Mouse (Mus musculus): ENCODE measurements around the gene Recql. TPM values are rescaled to one million over a fixed set of nuclear protein-coding genes. Genes with fewer than 3 reads are reported as not detected.
A peak's percentile ranks its signal among the peaks of the same experiment; 100 is the strongest.
"Not testable (repeated sequence)": the region's sequence is repeated elsewhere in the genome, so short reads cannot be mapped to it uniquely, and the experiment has no call there.

Recql gene
- total RNA-seq, 4 experiments from 2014 or later: 13.4 to 26.5 (median 19.8) TPM

- no peak for DNase-seq
These were observed 23.8 kb downstream of the Recql start for GRCm38 (mm10) chr6:142363019-142363576.

- no peak for DNase-seq
These were observed 24.9 kb downstream of the Recql start for GRCm38 (mm10) chr6:142362036-142362435.

- DNase-seq: no peak
These were observed 29.8 kb downstream of the Recql start for GRCm38 (mm10) chr6:142357106-142357505.

DNA sequence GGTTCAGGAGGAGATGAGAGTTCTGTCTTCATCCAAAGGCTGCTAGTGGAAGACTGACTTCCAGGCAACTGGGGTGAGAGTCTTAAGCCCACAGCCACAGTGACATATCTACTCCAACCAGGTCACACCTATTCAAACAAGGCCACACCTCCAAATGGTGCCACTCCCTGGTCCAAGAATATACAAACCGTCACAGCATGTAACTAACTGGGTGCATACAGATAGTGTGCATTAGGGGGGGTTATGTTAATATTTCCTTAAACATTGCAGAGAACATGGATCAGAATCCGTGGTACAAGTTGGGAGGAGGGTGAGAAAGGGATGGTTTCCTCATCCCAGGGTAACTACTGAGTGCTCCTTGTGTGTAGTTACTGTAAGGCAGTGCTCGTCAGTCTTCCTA, 34.8 kb downstream of the Recql start:
- not testable (repeated sequence) for DNase-seq

GRCm38 (mm10) chr6:142347431-142348385, 39.2 kb downstream of the Recql start:
- DNase-seq: no peak

- no peak for DNase-seq
These were observed 40.4 kb downstream of the Recql start for GRCm38 (mm10) chr6:142346181-142347110.

DNA sequence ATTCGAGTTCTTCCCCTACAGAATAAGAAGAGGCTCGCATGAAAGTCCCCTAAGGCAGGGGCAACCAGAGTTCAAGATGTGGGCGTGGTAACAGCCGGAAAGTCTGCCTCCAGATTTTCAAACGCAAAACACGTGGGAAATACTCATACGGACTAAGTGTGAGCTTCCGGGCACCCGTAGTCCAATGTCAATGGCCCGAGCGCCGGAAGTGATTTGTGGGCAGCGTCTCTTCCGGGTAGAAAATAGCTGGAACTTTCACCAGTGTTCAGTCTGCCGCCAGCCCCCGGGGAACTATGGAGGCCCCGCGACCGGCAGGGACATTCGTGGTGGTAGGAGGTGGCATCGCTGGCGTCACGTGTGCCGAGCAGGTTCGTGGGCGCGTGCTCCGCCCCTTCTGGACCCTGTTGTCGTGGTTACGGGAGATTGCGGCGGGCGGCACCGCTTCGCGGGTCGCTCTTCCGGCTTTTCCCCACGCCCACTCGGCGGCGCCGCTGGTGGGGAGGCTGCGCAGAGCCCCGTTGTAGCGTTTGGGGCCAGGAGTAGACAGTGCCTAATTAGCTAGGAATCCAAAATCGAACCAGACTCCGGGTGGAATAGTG, 41.3 kb downstream of the Recql start, which contains the start of gene Pyroxd1:
Gene Pyroxd1 (plus strand): TSS at position 215 of the 599 bp plus-strand sequence.
- DNase-seq: peak; percentile 81

GRCm38 (mm10) chr6:142343561-142343960, 43.3 kb downstream of the Recql start:
- DNase-seq: no peak

- no peak for DNase-seq
These were observed 47.3 kb downstream of the Recql start for GRCm38 (mm10) chr6:142339576-142339975.

DNA sequence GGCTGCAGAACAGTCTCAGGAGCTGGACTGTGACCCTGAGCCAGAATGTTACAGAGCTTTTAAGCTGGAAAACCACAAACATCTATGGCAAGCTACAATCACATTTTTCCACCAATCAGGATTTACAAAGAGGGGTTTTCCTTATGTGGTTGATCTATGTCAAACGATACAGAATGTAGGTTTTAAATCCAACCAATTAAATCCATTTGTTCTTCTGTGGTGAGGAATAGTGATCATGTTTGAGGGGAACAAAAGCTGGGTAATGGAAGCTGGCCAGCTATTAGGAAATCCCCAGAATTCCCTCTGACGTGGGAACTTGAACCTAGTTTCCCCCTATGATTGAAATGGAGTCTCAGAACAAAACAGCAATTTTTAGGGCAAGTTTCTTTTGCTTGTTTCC, 47.9 kb downstream of the Recql start:
- DNase-seq: no peak

- DNase-seq: no peak
These were observed 57.7 kb downstream of the Recql start for GRCm38 (mm10) chr6:142329201-142329600.

- no peak for DNase-seq
These were observed 60.3 kb downstream of the Recql start for GRCm38 (mm10) chr6:142326598-142326997.

- DNase-seq: no peak
These were observed 64.0 kb downstream of the Recql start, which contains the start of gene Slco1a5 for GRCm38 (mm10) chr6:142322881-142323280. TSS of gene Slco1a5 (minus strand) at chr6:142322981.

- no peak for DNase-seq
These were observed 69.8 kb downstream of the Recql start for GRCm38 (mm10) chr6:142317106-142317505.

DNA sequence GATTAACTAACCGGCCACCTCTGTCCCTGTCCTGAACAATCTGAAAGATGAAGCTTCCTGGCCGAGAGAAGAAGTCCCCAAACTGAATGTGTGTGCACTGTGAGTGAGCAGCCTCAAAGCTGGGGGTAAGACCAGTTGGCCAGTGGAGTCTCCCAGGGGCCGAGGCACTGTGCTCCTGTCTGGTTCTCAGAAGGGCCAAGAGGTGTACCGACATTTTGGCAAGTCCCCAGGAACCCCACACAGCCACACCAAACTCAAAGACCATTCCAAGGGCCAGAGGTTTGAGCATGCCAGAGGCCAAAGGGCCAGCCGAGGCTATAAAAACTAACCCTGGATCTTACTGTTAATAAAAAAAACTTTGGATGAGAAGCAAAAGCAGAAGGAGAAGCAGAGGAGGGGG, 72.6 kb downstream of the Recql start:
- DNase-seq: no peak

DNA sequence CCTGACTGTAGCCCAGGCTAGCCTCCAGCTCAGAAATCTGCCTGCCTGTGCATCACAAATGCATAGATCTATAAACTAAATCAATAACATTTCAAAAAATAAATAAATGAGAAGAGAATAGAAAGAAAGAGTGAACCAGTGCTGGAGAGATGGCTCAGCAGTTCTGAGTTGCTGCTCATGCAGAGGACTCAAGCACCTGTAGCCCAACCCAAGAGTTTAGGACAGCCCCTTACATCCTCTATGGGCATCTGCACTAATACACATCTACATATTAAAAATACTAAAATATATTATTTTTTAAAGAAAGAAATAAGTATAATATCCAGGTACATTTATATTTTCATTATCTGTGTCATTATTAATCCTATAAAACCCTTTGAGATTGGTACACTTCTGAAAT, 81.8 kb downstream of the Recql start:
- no peak for DNase-seq

Other genes starting within 250 kb of the Recql start
- gene Slco1a6, start 178.6 kb downstream of the Recql start, total RNA-seq (2022): under 1 TPM in 1 of 4 experiments, not detected in 3; 0.75 TPM
- gene Iapp, start 88.7 kb downstream of the Recql start, total RNA-seq (2022): not detected
- gene Slco1a5, start 64.1 kb downstream of the Recql start, total RNA-seq (2022): not detected
- 10 to 100 TPM; 13.0 to 18.0 (median 14.1) TPM for gene Pyroxd1, start 41.4 kb downstream of the Recql start, total RNA-seq (2022)
- 10 to 100 TPM; 27.6 to 34.6 (median 32.3) TPM for gene Golt1b, start 134 bp upstream of the Recql start, total RNA-seq (2022)
- 1 to 10 TPM in 1 of 4 experiments, under 1 TPM in 3; 0.38 to 1.7 (median 0.81) TPM for gene Spx, start 26.4 kb upstream of the Recql start, total RNA-seq (2022)
- 10 to 100 TPM in 1 of 4 experiments, 1 to 10 TPM in 3; 1.4 to 10.7 (median 5.0) TPM for gene Gys2, start 86.0 kb upstream of the Recql start, total RNA-seq (2022)
- gene Ldhb, start 120.9 kb upstream of the Recql start, total RNA-seq (2022): 100 to 1,000 TPM; 147 to 183 (median 159) TPM
- gene Kcnj8, start 184.5 kb upstream of the Recql start, total RNA-seq (2022): 10 to 100 TPM in 2 of 4 experiments, 1 to 10 TPM in 2; 8.3 to 11.8 (median 10.1) TPM

Data from adrenal gland, adult 8-10 months (tissue).